In genomic region chr5:110596086-110596780, GRCm38 (mm10) we compare ENCODE assay signal across 19 mouse cellular contexts. TPM values are rescaled to one million over a fixed set of nuclear protein-coding genes. Genes with fewer than 3 reads are reported as not detected.
DNase-seq lines count a peak whose midpoint lies in the region; ATAC-seq and TF ChIP-seq lines count a peak whose summit lies in the region.
"Had no signal": no experiment of that assay in that cellular context is flagged by ENCODE, and none has a peak within 500 bp of the region (broad histone marks: within the 10 kb centered on the region; RNA-seq: fewer than 3 reads in every experiment).

No protein-coding gene starts in this region.

- H3K4me1 ChIP-seq in cerebellum, adult 2 months (ENCODE audit: control insufficient read depth, insufficient read depth, low read length), result peaks cover 27% of the 10 kb centered on the region
- H3K4me1 ChIP-seq in liver, adult 2 months (ENCODE audit: control insufficient read depth, insufficient read depth, low read length), result no peaks in the 10 kb centered on the region; the same call in 1 of the 2 replicates
- H3K4me1 ChIP-seq in heart, embryonic 12.5 days (replicated peaks), result no peaks in the 10 kb centered on the region
- H3K4me1 ChIP-seq: forebrain, embryonic 12.5 days; stomach, embryonic 15.5 days had no signal

- 48% methylated on average over 15 of the region's 15 CpGs for WGBS in cerebellum, adult 2 months
- 56% methylated on average over 15 of the region's 15 CpGs for WGBS in liver, adult 2 months
- 83% methylated on average over 15 of the region's 15 CpGs for WGBS in heart, embryonic 12.5 days

- H3K4me2 ChIP-seq in heart, embryonic 12.5 days, result no peak overlapping the region
- H3K4me2 ChIP-seq: forebrain, embryonic 12.5 days; hindbrain, embryonic 13.5 days; liver, embryonic 11.5 days; lung, embryonic 14.5 days; midbrain, embryonic 13.5 days; stomach, embryonic 15.5 days had no signal

- no peak overlapping the region for H3K4me3 ChIP-seq in cerebellum, adult 2 months (replicated peaks; ENCODE audit: insufficient read depth, low read depth, low read length)
- no peak overlapping the region for H3K4me3 ChIP-seq in liver, adult 2 months (ENCODE audit: insufficient read depth, low read depth, low read length)
- no peak overlapping the region for H3K4me3 ChIP-seq in heart, embryonic 12.5 days
- H3K4me3 ChIP-seq: forebrain, embryonic 12.5 days; hindbrain, embryonic 13.5 days; midbrain, embryonic 13.5 days; myocyte; stomach, embryonic 15.5 days had no signal

- TF ChIP-seq CTCF in cerebellum, adult 2 months (IDR thresholded peaks at IDR 0.05; ENCODE audit: borderline replicate concordance, insufficient read depth, low read depth, low read length), result 0 out of 2 replicates have a peak, but pooled peaks have one; percentile 7
- TF ChIP-seq CTCF in liver, adult 2 months (IDR thresholded peaks at IDR 0.05; ENCODE audit: low read depth, low read length), result no peak

- H3K9ac ChIP-seq in liver, adult 2 months (ENCODE audit: low read depth, low read length), result no peak overlapping the region
- no peak overlapping the region for H3K9ac ChIP-seq in heart, embryonic 12.5 days
- H3K9ac ChIP-seq: forebrain, embryonic 12.5 days; hindbrain, embryonic 13.5 days; lung, embryonic 14.5 days; midbrain, embryonic 13.5 days; stomach, embryonic 15.5 days had no signal

- no peak for ATAC-seq in heart, embryonic 12.5 days (ENCODE audit: insufficient number of reproducible peaks, low FRiP score)
- ATAC-seq: midbrain, embryonic 13.5 days had no signal

- DNase-seq in cerebellum, adult 2 months, result peak; percentile 41 to 58
- no peak for DNase-seq in cerebellum, postnatal 4 days (ENCODE audit: low spot score in 2 of 2)
- DNase-seq in liver, adult 2 months (ENCODE audit: extremely low read depth, low read depth, low spot score), result peak; percentile 79
- DNase-seq in liver, result no peak
- DNase-seq in cerebellum, adult 9-11 months, result peak; percentile 52
- DNase-seq in kidney, postnatal 14 days, result peak; percentile 23
- DNase-seq in natural killer cell, adult 2 months (ENCODE audit: low spot score in 2 of 2), result no peak
- DNase-seq: gastrocnemius, postnatal 14 days; heart, postnatal 10 days; lung, embryonic 14.5 days; retina, postnatal 1 day had no signal

- H3K79me2 ChIP-seq in liver, adult 2 months (ENCODE audit: control insufficient read depth, insufficient read depth, low read length), result no peaks in the 10 kb centered on the region

- no peaks in the 10 kb centered on the region for H3K27me3 ChIP-seq in cerebellum, adult 2 months (ENCODE audit: control insufficient read depth, insufficient read depth, low read length)
- no peaks in the 10 kb centered on the region for H3K27me3 ChIP-seq in liver, adult 2 months (ENCODE audit: control insufficient read depth, insufficient read depth, low read length)
- H3K27me3 ChIP-seq in heart, embryonic 12.5 days (replicated peaks), result peaks cover 24% of the 10 kb centered on the region; the same call in 1 of the 2 replicates
- H3K27me3 ChIP-seq: forebrain, embryonic 12.5 days; midbrain, embryonic 13.5 days; stomach, embryonic 15.5 days had no signal

- H3K27ac ChIP-seq in cerebellum, adult 2 months (ENCODE audit: insufficient read depth, low read length), result peak overlapping the region; percentile 11; the same call in 1 of the 2 replicates
- no peak overlapping the region for H3K27ac ChIP-seq in liver, adult 2 months (replicated peaks; ENCODE audit: insufficient read depth, low read depth, low read length)
- H3K27ac ChIP-seq in heart, embryonic 12.5 days (ENCODE audit: poor library complexity, severe bottlenecking), result no peak overlapping the region
- H3K27ac ChIP-seq: forebrain, embryonic 12.5 days; hindbrain, embryonic 13.5 days; kidney, postnatal 0 days; midbrain, embryonic 13.5 days; stomach, embryonic 15.5 days had no signal

- TF ChIP-seq POLR2A in cerebellum, adult 2 months (IDR thresholded peaks at IDR 0.05; ENCODE audit: borderline replicate concordance, insufficient read depth, low read length), result no peak
- no peak for TF ChIP-seq POLR2A in liver, adult 2 months (IDR thresholded peaks at IDR 0.05; ENCODE audit: extremely low read depth, insufficient read depth, low read length)

- no peaks in the 10 kb centered on the region for H3K9me3 ChIP-seq in heart, embryonic 12.5 days (replicated peaks)
- H3K9me3 ChIP-seq: forebrain, embryonic 12.5 days; hindbrain, embryonic 13.5 days; midbrain, embryonic 13.5 days; stomach, embryonic 15.5 days had no signal

- no peaks in the 10 kb centered on the region for H3K36me3 ChIP-seq in liver, adult 2 months (ENCODE audit: control insufficient read depth, insufficient read depth, low read length)
- H3K36me3 ChIP-seq in heart, embryonic 12.5 days, result no peaks in the 10 kb centered on the region
- H3K36me3 ChIP-seq: forebrain, embryonic 12.5 days; midbrain, embryonic 13.5 days; stomach, embryonic 15.5 days had no signal

RNA-seq across cellular contexts. Expression of gene Galnt9, which starts 52.1 kb away (rescaled TPM):
- polyA plus RNA-seq in cerebellum, adult 2 months (2012; rRNA removed), result 102 and 107 TPM in 2 replicates
- total RNA-seq in liver, adult 2 months (2014; rRNA removed), result 0.07 TPM in 1 of 2 replicates, not detected in the other
- polyA plus RNA-seq in liver, adult 2 months (2012; rRNA removed), result 0.05 TPM in 1 of 2 replicates, not detected in the other
- polyA plus RNA-seq in heart, embryonic 12.5 days (2016; fragmentation: Nextera tagmentation; extraction: Ambion mirVana), result not detected in 2 replicates
- total RNA-seq: gastrocnemius, postnatal 14 days; heart, postnatal 10 days had no signal
- polyA plus RNA-seq: lung, embryonic 14.5 days had no signal

RNA-seq across cellular contexts. Expression of gene Noc4l, which starts 57.0 kb away (rescaled TPM):
- 37.3 and 38.3 TPM in 2 replicates for polyA plus RNA-seq in cerebellum, adult 2 months (2012; rRNA removed)
- 2.7 and 3.2 TPM in 2 replicates for total RNA-seq in liver, adult 2 months (2014; rRNA removed)
- 24.1 and 38.5 TPM in 2 replicates for polyA plus RNA-seq in liver, adult 2 months (2012; rRNA removed)
- polyA plus RNA-seq in heart, embryonic 12.5 days (2016; fragmentation: Nextera tagmentation; extraction: Ambion mirVana), result 34.0 and 35.7 TPM in 2 replicates

RNA-seq across cellular contexts. Expression of gene Ddx51, which starts 57.0 kb away (rescaled TPM):
- 20.8 and 25.2 TPM in 2 replicates for polyA plus RNA-seq in cerebellum, adult 2 months (2012; rRNA removed)
- 2.4 TPM in 2 replicates for total RNA-seq in liver, adult 2 months (2014; rRNA removed)
- 9.2 and 12.2 TPM in 2 replicates for polyA plus RNA-seq in liver, adult 2 months (2012; rRNA removed)
- polyA plus RNA-seq in heart, embryonic 12.5 days (2016; fragmentation: Nextera tagmentation; extraction: Ambion mirVana), result 20.6 and 24.1 TPM in 2 replicates

Comparison
In these comparisons a context has a peak if more than half of its experiments do, and no peak if none do; other contexts are left out.
1. DNase-seq: peak in cerebellum, adult 2 months (2 of 2), liver, adult 2 months (single experiment), cerebellum, adult 9-11 months (single experiment) and kidney, postnatal 14 days (single experiment); none in cerebellum, postnatal 4 days (0 of 2), liver (single experiment) and natural killer cell, adult 2 months (0 of 2).
2. RNA of gene Galnt9, which starts 52.1 kb away (polyA plus RNA-seq): 102 to 107 TPM in cerebellum, adult 2 months; 0.05 TPM in liver, adult 2 months and not detected in heart, embryonic 12.5 days; every median in the first group is over 10 times any median in the second.